Mouse (Mus musculus) erythroblast, embryonic 14.5 days (primary cell): ENCODE measurements around the gene Hey2.

Experiments
- GATA1 ChIP-seq: IDR thresholded peaks from 2 replicates; pipeline ENCODE4 v1.6.1; 2012; ENCODE audit warnings: low read length, inconsistent platforms, mixed read lengths
- TAL1 ChIP-seq: IDR thresholded peaks from 3 replicates; pipeline ENCODE4 v1.6.1; 2012; ENCODE audit warnings: low read length, inconsistent platforms, mixed read lengths

GRCm38 (mm10) chr10:30842228-30842627, 373 bp downstream of the Hey2 start:
- no peak for TF ChIP-seq GATA1
- TF ChIP-seq TAL1: no peak
